Mouse (Mus musculus) MEL-GATA-1-ER (cell line): ENCODE results near the gene Ugt1a5.
"Not testable (repeated sequence)": the region's sequence is repeated elsewhere in the genome, so short reads cannot be mapped to it uniquely, and the experiment has no call there.

Experiments
- DNase-seq: peaks from one replicate; pipeline ENCODE4 v3.0.0-alpha.2; 2012; ENCODE audit warnings: low read depth; ENCODE audit errors: extremely low read depth

Gene Ugt1a5

DNA sequence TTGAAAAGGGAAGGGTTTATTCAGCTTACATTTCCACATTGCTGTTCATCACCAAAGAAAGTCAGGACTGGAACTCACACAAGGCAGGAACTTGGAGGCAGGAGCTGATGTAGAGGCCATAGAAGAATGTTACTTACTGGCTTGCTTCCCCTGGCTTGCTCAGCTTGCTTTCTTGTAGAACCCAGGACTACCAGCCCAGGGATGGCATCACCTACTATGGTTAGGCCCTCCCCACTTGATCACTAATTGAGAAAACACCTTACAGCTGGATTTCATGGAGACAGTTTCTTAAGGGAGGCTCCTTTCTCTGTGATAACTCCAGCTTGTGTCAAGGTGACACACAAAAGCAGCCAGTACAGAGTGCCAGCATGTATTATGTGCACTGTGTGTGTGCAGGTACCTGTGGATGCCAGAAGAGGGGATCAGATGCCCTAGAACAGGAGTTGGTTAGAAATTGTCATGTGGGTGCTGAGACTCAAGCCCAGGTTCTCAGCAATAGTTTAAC, 57.3 kb downstream of the Ugt1a5 start:
- not testable (repeated sequence) for DNase-seq

DNA sequence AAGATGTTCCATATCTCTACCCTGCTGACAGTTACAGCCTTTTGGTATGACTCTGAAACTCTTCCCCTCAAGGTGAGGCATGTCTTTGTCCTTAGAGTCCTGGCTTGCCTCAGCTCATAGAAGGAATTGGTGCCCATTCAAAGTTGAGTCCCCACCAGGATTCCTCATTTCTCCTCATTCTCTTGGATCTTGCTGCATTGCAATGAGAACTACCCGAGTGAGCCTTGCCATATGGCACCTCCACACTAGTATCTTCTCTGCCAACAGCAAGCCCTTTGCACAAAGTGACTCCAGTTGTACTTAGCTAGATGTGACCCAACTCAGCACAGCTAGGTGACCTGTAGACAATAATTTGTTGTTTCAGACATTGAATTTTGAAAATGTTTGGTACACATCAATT, 57.8 kb downstream of the Ugt1a5 start:
- no peak for DNase-seq

DNA sequence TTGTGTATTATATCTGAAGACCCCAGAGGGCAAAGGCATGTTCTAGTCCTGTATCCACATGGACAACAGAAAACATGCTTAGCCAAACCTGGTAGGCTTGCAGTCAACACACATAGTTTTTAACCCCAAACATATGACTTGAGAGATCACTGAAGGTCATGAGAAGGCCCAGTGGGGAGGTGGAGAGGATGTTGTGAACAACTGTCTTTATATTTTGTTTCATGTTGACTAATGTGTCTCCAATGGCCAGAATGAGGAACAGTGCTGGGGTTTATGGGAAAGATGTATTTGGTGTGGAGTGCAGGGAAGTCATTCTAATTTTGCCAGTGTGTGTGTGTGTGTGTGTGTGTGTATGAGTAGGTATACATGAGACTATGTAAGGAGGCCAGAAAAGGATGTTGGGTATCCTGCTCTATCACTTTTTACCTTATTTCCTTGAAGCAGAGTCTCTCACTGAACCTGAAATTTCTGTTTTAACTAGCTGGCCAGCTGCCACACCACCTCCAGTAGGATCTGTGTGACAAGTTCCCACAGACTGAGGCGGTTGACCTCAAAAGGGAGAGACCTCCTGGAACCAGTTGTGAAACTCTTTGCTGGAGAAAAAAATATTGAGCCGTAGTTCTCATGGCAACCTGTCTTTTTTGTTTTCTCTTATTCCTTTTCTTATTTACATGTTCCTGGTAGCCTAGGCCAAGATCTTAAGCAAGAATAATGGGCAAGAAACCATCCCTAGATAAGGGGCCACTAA, 58.4 kb downstream of the Ugt1a5 start:
- no peak for DNase-seq

DNA sequence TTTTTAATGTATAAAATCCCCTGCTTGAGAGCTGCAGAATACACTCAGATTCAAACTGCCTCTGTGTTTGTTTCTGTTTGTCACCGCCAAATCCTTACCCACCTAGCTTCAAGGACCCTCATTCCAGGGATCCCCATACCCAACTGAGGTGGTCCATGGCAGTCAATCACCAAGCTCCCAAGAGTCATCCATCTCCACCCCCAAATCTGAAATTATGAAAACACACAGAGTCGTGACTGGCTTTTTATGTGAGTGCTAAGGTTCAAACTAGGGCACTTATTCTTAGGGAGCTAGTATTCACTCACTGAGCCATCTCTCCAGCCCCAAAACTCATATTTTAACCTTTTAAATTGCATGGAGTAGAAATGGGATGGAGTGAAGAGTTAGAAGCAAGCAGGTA, 59.5 kb downstream of the Ugt1a5 start:
- not testable (repeated sequence) for DNase-seq

DNA sequence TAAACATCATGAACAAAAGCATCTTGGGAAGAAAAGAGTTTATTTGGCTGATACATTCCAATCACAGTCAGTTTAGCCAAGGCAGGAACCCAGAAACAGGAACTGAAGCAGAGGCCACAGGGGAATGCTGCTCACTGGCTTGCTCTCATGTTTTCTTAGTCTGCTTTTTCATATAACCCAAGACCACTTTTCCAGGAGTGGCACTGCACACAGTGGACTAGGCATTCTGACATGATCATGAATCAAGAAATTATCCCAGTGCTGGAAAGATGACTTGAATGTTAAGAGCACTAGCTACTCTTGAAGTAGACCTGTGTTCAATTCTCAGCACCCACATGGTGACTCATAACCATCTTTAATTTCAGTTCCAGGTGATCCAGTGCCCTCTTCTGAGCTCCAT, 59.9 kb downstream of the Ugt1a5 start:
- no peak for DNase-seq

DNA sequence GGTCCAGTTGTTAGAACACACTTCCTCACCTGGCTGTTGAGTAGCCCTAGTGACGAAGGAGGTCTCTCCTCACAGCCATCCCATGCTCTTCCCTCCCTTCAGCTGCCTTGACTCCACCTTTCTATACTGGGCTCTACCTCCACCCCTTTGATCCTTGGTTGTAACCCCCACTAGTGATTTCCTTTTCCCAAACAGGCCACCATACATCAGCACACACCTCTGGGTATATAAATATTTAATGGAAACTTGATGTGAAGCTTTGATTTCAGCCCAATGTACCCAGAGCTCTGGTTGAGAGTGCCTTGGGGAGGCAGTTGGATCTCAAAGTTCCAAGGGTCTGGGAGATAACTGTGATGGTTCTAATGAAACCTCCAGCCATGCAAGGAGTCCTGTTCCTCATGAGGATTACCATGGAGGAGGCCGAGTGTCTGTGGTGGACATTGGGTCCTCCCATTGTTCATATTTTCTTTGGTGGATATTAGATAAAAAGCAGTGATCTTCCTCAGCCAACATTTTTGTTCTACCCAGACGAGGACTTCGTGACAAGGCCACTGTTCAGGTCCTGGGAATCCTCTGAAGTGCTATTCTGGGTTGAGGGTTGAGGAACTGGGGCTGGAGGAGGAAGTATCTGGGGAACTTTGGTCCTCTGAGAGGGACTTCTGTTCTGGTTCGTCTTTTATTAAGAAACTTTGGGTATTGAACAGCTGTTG, 61.0 kb downstream of the Ugt1a5 start, which contains the start of gene Mroh2a:
Gene Mroh2a (plus strand): TSS at position 317 of the 710 bp plus-strand sequence.
- DNase-seq: no peak

DNA sequence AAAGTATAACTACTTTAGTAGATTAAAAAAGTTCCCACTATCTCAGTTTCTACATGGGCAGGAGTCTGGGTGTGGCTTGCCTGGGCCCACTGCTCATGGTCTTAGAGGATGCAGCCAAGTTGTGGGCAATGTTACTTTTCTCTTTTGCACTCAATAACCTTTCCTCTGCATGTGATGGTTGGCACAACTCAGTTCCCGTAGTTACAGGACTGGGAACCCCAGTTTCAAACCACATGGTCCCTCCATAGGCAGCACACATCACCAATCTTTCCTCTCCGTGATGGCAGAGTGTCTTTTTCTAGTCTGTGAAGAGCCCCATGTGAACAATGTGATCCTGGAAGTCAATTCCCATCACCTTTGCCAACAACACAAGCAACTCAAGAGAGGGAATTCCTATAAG, 61.7 kb downstream of the Ugt1a5 start:
- DNase-seq: no peak

DNA sequence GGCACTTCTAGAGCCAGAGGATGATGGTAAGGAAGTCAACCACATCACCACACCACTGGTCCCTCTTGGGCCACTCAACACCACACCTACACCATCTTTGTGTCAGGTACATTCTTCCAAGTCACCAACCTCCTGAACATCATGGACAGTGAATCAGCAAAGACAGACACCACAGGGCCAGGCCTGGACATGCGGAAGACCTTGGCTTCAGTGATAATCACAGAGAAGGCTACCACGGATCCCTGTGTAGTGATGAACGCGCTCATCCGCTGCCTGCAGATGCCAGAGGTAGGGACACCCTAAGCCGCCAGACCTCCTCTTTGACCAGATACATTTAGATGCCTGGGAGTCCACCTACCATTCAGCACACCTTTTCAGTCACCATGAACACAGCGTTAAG, 62.3 kb downstream of the Ugt1a5 start:
- DNase-seq: no peak

DNA sequence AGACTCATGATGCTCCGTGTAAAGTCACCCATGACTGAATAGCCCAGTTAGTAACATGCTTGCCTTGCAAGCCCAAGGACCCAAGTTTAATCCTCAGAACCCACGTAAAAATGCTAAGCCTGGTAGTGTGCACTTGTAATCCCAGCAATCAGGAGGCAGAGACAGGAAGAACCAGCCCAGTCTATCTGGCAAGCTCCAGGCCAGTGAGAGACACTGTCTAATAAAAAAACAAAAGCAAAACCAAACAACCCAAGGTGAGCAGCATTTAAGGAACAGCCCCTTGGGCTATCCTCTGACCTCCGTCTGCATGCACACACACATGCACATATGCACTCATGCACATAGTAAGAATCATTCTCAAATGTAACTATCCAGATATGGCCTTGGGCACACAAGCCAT, 63.8 kb downstream of the Ugt1a5 start:
- DNase-seq: no peak

DNA sequence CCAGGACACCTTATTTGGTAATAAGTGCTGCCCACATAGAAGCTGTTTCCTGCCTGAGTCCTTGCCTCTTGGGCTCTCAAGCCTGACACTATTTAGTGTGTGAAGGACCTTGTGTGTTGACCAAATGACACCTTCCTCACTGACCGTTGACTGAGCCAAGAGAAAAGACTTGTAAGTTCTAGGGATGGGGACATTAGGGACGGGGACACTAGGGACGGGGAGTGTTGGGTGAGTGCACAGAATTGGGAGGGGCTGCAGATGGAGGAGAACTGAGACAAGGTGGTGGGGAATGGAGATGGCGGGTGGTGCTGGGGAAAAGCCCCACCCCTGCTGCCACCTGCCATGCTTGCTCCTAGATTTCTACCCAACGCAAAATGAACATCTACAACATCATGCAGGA, 64.2 kb downstream of the Ugt1a5 start:
- DNase-seq: no peak

DNA sequence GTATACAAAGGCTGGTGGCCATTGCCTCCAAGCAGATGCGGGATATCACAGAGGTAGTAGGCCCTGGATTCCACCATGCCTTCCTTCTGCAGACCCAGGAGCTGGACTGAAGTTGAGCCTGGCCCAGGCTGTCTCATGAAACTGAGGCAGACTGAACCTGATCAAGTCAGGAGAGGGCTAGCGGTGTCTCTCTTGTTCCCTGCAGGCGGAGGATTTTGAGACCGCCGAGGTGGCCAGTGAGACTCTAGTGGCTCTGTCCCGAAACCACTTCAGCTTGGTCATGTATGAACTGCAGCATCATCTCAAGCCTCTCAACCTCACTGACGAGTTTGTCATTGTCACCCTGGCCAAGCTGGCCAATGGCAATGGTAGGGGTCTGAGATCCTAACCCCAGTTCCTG, 64.6 kb downstream of the Ugt1a5 start:
- DNase-seq: no peak

DNA sequence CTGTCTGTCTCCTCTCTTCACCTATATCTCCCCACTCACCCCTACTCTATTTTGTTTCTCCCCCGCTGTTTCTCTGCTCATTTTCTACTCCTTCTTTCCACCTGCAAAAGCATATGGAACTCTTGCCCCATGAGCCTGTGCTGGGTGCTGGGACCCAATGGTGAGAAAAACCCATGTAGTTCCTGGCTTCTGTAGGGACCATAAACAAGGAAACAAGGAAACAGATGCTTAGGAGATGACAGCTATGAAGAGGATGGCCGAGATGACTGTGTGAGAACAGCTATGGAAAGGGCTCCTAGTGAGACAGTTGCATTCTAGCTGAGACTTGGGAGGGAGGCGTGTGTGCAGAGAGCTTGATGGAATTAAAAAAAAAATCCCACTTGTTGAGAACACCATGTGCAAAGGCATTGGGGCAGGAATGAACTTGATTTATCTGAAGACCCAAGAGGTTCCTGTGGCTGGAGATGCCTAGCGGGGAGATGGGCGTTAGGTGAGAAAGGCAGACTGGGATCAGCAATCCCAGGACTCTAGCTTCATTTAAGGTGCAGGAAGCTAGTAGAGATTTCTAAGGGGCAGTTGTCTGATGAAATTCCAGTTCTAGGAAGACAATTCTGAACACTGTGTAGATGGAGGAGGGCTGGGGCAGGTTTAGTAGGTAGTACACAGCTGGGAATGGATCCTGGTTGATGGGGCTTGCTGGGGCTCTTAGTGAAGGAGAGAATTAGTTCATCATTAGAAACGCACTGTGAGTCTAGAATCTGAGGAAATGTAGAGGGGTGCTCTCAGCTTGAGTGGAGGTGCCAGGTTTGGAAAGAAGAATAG, 65.4 kb downstream of the Ugt1a5 start:
- DNase-seq: no peak

DNA sequence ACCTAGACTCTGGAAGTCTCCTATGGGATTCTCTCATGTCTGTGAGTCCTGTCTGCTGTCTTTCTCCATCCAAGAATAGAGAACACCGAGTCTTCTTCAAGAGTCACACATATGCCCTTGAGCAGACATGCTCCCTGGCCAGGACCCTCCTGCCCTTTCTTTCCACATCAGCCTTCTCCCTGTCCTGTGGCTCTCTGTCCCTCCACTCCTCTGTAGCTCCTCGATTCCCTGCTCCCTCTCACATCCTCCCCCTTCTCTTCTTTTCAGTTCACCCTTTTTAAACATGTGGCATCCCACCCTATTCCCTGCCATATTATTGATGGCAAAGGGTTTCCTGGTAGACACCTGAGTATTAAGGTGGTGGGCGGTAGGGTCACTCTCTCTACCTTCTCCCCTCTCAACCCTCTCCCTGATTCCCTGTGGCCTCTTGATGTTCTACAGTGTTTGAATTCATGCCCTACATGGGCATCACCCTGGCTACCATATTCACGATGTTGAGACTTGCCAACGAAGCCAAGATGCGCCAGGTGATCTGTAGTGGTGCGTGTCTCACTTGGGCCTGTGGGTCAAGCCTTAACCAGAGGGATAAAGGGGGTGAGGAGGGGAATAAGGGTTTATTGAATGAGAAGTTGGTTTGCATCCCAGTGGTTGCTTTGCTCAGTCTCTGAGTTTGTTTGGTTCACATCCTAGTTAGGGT, 66.1 kb downstream of the Ugt1a5 start:
- no peak for DNase-seq

DNA sequence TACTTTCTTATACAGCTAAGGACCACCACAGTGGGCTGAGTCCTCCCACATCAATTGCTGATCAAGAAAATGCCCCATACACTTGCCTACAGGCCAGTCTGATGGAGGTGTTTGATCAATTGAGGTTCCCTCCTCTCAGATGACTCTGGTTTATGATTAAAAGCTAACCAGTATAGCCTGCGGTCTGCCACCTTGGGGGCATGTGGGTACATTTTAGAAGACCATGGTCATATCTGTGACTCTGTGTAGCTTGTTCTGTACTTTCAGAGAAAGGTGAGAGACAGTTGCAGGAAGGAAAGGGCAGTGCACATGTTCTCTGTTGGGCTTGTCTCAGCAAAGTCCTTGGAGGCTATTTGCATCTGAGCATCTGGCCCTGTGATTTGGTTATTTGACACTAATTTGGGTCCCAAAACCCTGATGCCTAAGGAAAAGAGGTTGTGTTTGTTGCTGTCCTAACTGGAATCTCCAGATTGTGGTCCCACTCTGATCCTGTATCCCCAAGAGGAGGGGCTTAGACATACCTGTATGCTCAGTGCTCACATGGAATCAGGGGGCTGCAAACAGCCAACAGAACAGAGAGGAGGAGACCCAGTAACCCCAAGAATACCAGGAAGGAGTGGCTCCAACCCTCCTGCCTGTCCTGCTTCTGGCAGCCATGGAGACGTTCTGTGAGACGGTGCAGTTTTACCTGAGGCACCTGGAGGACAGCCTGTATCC, 67.0 kb downstream of the Ugt1a5 start:
- DNase-seq: no peak

DNA sequence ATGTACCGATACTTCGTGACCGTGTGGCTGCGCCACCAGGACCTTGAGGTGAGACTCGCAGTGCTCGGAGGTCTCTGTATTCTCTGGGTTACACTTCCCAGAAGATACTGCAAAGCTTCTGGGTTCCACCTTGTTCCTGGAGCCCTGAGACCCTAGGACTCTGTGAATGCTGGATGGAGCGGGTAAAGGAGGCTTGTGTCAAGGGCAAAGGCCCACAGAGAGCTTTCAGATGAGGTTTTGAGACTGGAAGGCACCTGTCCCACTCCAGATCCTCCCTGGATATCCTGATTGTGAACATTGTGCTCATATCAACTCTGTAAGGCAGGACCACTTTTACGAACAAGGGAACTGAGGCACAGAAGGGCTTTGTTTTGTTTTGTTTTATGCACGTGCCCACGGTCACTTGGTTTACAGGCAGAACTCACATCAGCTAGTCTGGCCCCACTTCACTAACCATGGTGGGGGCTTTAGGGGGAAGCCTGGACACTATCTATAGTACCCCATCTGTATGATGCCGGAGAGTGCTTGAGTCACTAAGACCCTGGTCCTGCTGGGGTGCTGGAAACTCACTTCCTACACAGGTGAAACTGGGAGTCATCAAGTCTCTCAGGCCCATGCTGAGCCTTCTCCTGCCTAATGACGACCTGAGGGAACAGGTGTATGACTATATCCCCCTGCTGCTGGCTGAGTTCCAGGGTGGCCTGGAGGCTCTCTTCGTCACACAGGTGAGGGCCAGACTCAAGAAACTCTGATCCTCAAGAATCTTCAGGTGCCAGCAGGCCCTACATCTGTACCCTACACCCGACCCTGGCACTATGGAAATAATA, 67.8 kb downstream of the Ugt1a5 start:
- DNase-seq: no peak

DNA sequence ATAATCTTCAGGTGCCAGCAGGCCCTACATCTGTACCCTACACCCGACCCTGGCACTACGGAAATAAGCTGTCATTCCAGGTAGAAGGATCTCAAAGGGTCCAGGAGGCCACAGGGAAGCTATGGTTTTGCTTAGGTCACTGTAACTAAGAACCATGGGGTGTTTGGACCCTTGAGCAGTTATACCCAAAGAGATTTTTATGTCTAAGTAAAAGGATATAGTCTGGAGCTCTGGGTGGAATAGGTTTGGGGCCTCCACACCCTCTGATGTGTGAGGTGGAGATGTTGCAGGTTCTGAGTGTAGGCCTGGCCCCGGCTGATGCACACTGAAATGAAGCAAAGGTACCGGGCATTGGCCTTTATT, 68.4 kb downstream of the Ugt1a5 start:
- DNase-seq: no peak

DNA sequence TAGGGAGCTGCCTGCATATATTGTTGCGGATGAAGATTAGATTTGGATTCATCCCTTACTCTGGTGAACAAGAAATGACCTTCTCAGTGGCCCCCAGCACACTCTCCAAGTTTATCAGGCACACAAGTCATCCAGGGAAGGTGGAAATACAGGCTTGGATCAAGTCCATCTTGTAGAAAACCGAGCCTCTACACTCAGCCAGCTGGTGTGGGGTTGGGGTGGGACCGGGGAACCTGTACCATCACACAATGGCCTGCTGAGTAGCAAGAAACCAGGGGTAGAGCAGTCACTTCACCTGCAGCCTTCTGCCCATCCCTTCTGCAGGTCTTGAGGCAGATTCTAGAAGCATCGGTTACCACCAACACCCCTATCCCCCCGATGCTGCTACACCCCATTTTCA, 68.8 kb downstream of the Ugt1a5 start:
- no peak for DNase-seq

DNA sequence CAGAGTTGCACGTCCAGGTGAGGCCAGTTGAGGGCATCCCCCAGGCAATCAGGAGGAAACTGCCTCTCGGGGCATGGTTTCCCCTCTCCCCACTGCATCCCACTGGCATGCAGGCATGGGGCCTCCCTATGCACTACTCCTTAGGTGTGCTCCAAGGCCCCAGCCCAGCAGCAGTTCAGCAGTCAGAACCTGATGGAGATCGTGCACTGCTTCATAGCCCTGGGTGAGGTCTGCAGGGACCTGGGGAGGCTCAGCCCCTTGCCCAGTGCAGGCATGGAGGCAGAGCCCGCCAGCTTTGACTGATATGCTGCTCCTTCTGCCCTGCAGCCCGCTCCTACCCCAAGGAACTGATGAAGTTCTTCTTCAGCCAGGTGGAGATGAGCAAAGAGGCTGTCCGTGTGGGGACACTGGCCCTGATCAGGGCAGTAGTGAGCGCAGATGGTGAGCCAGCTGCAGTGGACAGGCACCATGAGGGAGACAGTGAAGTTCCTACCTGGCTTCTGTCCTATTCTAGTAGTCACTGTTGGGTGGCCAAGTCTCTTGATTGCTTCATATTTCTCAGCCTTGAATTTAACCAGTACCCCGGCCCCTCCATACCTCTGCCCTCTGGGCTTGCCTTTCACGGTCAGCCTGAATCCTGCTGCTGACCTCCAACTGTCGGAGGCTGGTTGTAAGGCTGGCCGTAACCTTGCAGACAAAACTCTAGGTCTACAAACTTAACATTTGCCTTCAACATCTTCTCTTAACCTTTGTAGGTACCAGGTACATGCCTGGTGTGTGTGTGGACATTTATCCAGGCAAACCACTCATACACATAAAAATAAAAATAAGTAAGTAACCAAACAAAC, 69.5 kb downstream of the Ugt1a5 start:
- no peak for DNase-seq

DNA sequence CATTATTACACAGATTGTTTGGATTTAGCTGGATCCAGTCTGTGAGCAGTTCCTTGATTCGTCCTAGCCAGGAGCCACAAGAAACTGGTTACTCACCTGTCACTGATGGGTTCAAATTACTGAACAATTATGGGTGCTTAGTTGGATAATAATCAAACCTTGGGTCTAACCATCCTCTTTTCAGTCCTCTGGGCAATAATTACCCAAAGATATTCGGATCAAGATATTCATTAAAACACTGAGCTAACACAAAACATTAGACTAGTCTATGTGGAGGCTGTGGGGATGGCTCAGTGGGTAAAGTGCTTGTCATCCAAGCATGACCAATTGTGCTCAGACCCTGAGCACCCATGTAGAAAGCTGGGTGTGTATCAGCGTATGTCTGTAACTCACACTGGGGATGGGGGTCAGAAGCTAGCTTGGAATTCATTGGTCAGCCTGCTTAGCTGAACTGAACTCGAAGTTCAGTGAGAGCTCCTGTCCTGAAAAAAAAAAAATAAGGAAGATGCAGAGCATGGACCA, 70.1 kb downstream of the Ugt1a5 start:
- no peak for DNase-seq
